Mouse (Mus musculus) cerebellum, adult 2 months (tissue): ENCODE results near the gene Qrich2.

Experiments
- CTCF ChIP-seq: fragments of 200-500 bp; IDR thresholded peaks from 2 replicates; pipeline ENCODE4 v1.5.1; 2011; ENCODE audit warnings: low read depth, mild to moderate bottlenecking, control low read depth, low read length, moderate library complexity, borderline replicate concordance; ENCODE audit not compliant: insufficient read depth
- POLR2A ChIP-seq: fragments of 200-500 bp; IDR thresholded peaks from 2 replicates; pipeline ENCODE4 v1.6.1; 2011; ENCODE audit warnings: low read length, control low read depth, borderline replicate concordance; ENCODE audit not compliant: insufficient read depth

DNA sequence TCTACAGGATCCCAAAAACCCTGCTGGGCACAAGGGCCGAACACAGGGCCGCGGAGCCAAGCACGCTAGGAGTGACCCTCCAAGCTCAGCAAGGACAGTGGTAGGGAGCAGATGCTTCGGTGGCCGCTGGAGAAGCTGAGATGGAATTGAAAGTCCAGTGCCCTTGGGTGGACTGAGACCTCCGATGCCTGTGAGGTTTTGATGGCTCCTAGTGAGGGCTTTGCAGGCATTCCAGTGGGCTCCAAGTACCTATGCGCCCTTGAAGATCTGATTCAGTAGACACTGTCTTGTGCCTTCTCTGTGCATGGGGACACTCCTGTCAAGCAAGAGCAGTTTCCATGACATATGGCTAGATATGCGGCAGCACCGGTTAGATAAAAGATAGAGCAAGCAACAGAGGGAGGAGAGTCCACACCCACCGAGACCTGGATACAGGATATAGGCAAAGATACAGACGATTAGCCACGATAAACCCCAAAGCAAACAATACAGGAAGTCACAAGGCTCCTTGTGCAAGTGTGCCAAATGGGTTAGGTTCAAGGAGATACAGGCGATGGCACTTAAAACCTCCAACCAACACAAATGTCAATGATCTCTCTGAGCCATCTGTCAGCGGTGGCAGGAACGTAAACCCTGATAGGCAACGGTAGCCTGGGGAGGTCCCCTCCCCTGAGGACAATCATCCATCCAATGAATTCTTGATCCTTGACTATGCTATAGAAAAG, 40.3 kb upstream of the Qrich2 start:
- TF ChIP-seq CTCF, result no peak
- no peak for TF ChIP-seq POLR2A
